Mouse (Mus musculus) kidney, postnatal 0 days (tissue): Measurements from ENCODE around the gene Tfpi. TPM values are rescaled to one million over a fixed set of nuclear protein-coding genes. Genes with fewer than 3 reads are reported as not detected.

Experiments used
- ATAC-seq: fragments of 200-750 bp; cut with Nextera tagmentation; replicated peaks from 2 replicates; pipeline ENCODE4 v1.8.0; 2017; ENCODE audit warnings: low read depth, moderate number of reproducible peaks, moderate TSS enrichment, moderate library complexity; ENCODE audit not compliant: low FRiP score
- DNase-seq: peaks from one replicate; pipeline ENCODE4 v3.0.0-alpha.2; 2016; ENCODE audit warnings: low spot score
- H3K27ac ChIP-seq: fragments of 300-500 bp; sonication (generic); 2 replicates; pipeline ENCODE4 v1.5.1; 2014; ENCODE audit warnings: mild to moderate bottlenecking
- H3K27me3 ChIP-seq: fragments of 300-500 bp; sonication (generic); 2 replicates; pipeline ENCODE4 v1.6.1; 2014; ENCODE audit warnings: low read length, mixed read lengths; ENCODE audit not compliant: insufficient read depth
- H3K36me3 ChIP-seq: fragments of 300-500 bp; sonication (generic); 2 replicates; pipeline ENCODE4 v1.6.1; 2014; ENCODE audit warnings: low read length, mixed read lengths; ENCODE audit not compliant: insufficient read depth
- H3K4me1 ChIP-seq: fragments of 300-500 bp; sonication (generic); replicated peaks from 2 replicates; pipeline ENCODE4 v1.6.1; 2014; ENCODE audit warnings: antibody characterized with exemption, low read length, mixed read lengths; ENCODE audit not compliant: insufficient read depth
- H3K4me2 ChIP-seq: fragments of 300-500 bp; sonication (generic); 2 replicates; pipeline ENCODE4 v1.6.1; 2014; ENCODE audit warnings: mild to moderate bottlenecking, low read length, moderate library complexity, mixed read lengths
- H3K4me3 ChIP-seq: fragments of 300-500 bp; sonication (generic); replicated peaks from 2 replicates; pipeline ENCODE4 v1.5.1; 2014; ENCODE audit warnings: low read depth, low read length
- H3K9ac ChIP-seq: fragments of 300-500 bp; sonication (generic); 2 replicates; pipeline ENCODE4 v1.6.1; 2014; ENCODE audit warnings: low read depth, low read length
- H3K9me3 ChIP-seq: fragments of 300-500 bp; sonication (generic); replicated peaks from 2 replicates; pipeline ENCODE4 v1.6.1; 2016; ENCODE audit warnings: low read length, inconsistent platforms, mixed read lengths
- CTCF ChIP-seq: IDR thresholded peaks from 2 replicates; pipeline ENCODE4 v1.5.1; 2016; ENCODE audit warnings: antibody characterized with exemption, low read depth, mild to moderate bottlenecking, moderate library complexity
- WGBS: fragments of 180-500 bp; shearing (Covaris S2); extraction: QIAGEN DNeasy Blood & Tissue Kit; methylation state at CpG from one replicate; pipeline ENCODE4 v1.1.7; 2014; 5-methylcytosine and 5-hydroxymethylcytosine counted together
- polyA plus RNA-seq: library from polyadenylated mRNA; unstranded; fragments of >200 nt; fragmentation: Nextera tagmentation; extraction: Ambion mirVana; gene quantifications from 2 replicates; pipeline ENCODE4 v1.2.1, GENCODE M21; 2015

Tfpi gene
- polyA plus RNA-seq, 1 experiment from 2014 or later = 34.7 TPM

- no peaks in the 10 kb centered on the region for H3K4me1 ChIP-seq
- H3K27ac ChIP-seq = no peak overlapping the region
- H3K9me3 ChIP-seq = no peaks in the 10 kb centered on the region
- H3K9ac ChIP-seq = no peak overlapping the region
- 87% methylated on average over 3 of the region's 3 CpGs for WGBS
- TF ChIP-seq CTCF = no peak
- no peak overlapping the region for H3K4me3 ChIP-seq
- ATAC-seq = no peak
- H3K27me3 ChIP-seq = no peaks in the 10 kb centered on the region
- H3K4me2 ChIP-seq = no peak overlapping the region
- no peaks in the 10 kb centered on the region for H3K36me3 ChIP-seq
- no peak for DNase-seq
Measured at GRCm38 (mm10) chr2:84462411-84462810, 14.2 kb downstream of the Tfpi start.

GRCm38 (mm10) chr2:84459651-84460177 lies 16.9 kb downstream of the Tfpi start:
- no peak overlapping the region for H3K4me3 ChIP-seq
- DNase-seq (peak; percentile 48), ATAC-seq (no peak)
- no peaks in the 10 kb centered on the region for H3K36me3 ChIP-seq
- WGBS = 54% methylated on average over 11 of the region's 11 CpGs
- H3K27me3 ChIP-seq = no peaks in the 10 kb centered on the region
- no peaks in the 10 kb centered on the region for H3K9me3 ChIP-seq
- peak overlapping the region; percentile 1; the same call in 1 of the 2 replicates for H3K4me2 ChIP-seq
- no peak overlapping the region for H3K9ac ChIP-seq
- no peaks in the 10 kb centered on the region for H3K4me1 ChIP-seq
- 0 out of 2 replicates have a peak overlapping the region, but pooled peaks have one; percentile 1 for H3K27ac ChIP-seq
- no peak for TF ChIP-seq CTCF

GRCm38 (mm10) chr2:84457221-84457620 lies 19.4 kb downstream of the Tfpi start:
- WGBS = 79% methylated on average over 6 of the region's 6 CpGs

GRCm38 (mm10) chr2:84455236-84455799 lies 21.3 kb downstream of the Tfpi start:
- peak; percentile 76 for ATAC-seq
- no peaks in the 10 kb centered on the region for H3K27me3 ChIP-seq
- no peaks in the 10 kb centered on the region for H3K4me1 ChIP-seq
- no peak overlapping the region for H3K4me3 ChIP-seq
- H3K4me2 ChIP-seq = peak overlapping the region; percentile 33; the same call in 1 of the 2 replicates
- TF ChIP-seq CTCF = peak; percentile 89
- H3K9ac ChIP-seq = no peak overlapping the region
- H3K27ac ChIP-seq = no peak overlapping the region
- DNase-seq = peak; percentile 94
- no peaks in the 10 kb centered on the region for H3K9me3 ChIP-seq
- H3K36me3 ChIP-seq = no peaks in the 10 kb centered on the region
- 5% methylated on average over 5 of the region's 5 CpGs for WGBS

More at GRCm38 (mm10) chr2:84457221-84457620, 19.4 kb downstream of the Tfpi start:
- no peak overlapping the region for H3K4me2 ChIP-seq
- no peak overlapping the region for H3K27ac ChIP-seq
- ATAC-seq (no peak), DNase-seq (no peak)
- no peaks in the 10 kb centered on the region for H3K36me3 ChIP-seq
- no peak overlapping the region for H3K9ac ChIP-seq
- H3K9me3 ChIP-seq = no peaks in the 10 kb centered on the region
- H3K27me3 ChIP-seq = no peaks in the 10 kb centered on the region
- H3K4me3 ChIP-seq = no peak overlapping the region
- no peaks in the 10 kb centered on the region for H3K4me1 ChIP-seq
- no peak for TF ChIP-seq CTCF

- Histone ChIP-seq H3K4me2 (peak overlapping the region; percentile 33; the same call in 1 of the 2 replicates), H3K9me3 (no peaks in the 10 kb centered on the region), H3K9ac (no peak overlapping the region), H3K27me3 (no peaks in the 10 kb centered on the region), H3K4me3 (no peak overlapping the region), H3K36me3 (no peaks in the 10 kb centered on the region), H3K4me1 (no peaks in the 10 kb centered on the region), H3K27ac (no peak overlapping the region)
- WGBS = 46% methylated on average over 10 of the region's 10 CpGs
- DNase-seq (peak; percentile 54), ATAC-seq (peak; percentile 64)
- no peak for TF ChIP-seq CTCF
Measured at GRCm38 (mm10) chr2:84454551-84455235, 21.9 kb downstream of the Tfpi start.

- no peak for ATAC-seq
Measured at GRCm38 (mm10) chr2:84454051-84454450, 22.5 kb downstream of the Tfpi start.

More at GRCm38 (mm10) chr2:84454051-84454450, 22.5 kb downstream of the Tfpi start:
- no peaks in the 10 kb centered on the region for H3K9me3 ChIP-seq
- H3K27ac ChIP-seq = no peak overlapping the region
- H3K9ac ChIP-seq = no peak overlapping the region
- DNase-seq = peak; percentile 84
- no peak overlapping the region for H3K4me3 ChIP-seq
- no peaks in the 10 kb centered on the region for H3K36me3 ChIP-seq
- no peak overlapping the region for H3K4me2 ChIP-seq
- TF ChIP-seq CTCF = peak; percentile 75
- no peaks in the 10 kb centered on the region for H3K4me1 ChIP-seq
- no peaks in the 10 kb centered on the region for H3K27me3 ChIP-seq
- 14% methylated on average over 5 of the region's 5 CpGs for WGBS
